Mouse (Mus musculus) left cerebral cortex, adult 18-20 months (tissue): ENCODE data around the gene Olfr729. TPM values are rescaled to one million over a fixed set of nuclear protein-coding genes. Genes with fewer than 3 reads are reported as not detected.

Experiments used
- DNase-seq, 2 experiments: peaks; one replicate each; pipeline ENCODE4 v3.0.0; 2021 to 2022; ENCODE audit warnings: low spot score in 2 of 2, mixed read lengths in 1 of 2
- long read RNA-seq, 2 experiments: library from polyadenylated mRNA; stranded (forward); transcript quantifications; one replicate each; pipeline ENCODE4 v2.0.0; 2021
- total RNA-seq, 2 experiments: library from RNA; stranded (reverse); gene quantifications; 2 replicates each; pipeline ENCODE4 v1.2.3; 2021

Olfr729 gene
- not detected for total RNA-seq
- long read RNA-seq, experiment 1 = 0 reads
- long read RNA-seq, experiment 2 = 0 reads

- DNase-seq = no peak
Measured at GRCm38 (mm10) chr14:50152810-50153209, at the start of gene Olfr729. TSS of gene Olfr729 (minus strand) at chr14:50152910.

- no peak for DNase-seq
Measured at GRCm38 (mm10) chr14:50188098-50188497, 35.4 kb upstream of the Olfr729 start, which contains the start of gene Olfr730. TSS of gene Olfr730 (minus strand) at chr14:50188198.

- DNase-seq = no peak
Measured at GRCm38 (mm10) chr14:50142580-50142979, 10.1 kb downstream of the Olfr729 start, which contains the start of gene Olfr728. TSS of gene Olfr728 (minus strand) at chr14:50142680.

- DNase-seq = no peak
Measured at GRCm38 (mm10) chr14:50122886-50123285, 29.8 kb downstream of the Olfr729 start, which contains the start of gene Olfr727. TSS of gene Olfr727 (plus strand) at chr14:50123186.

Other genes starting within 250 kb of the Olfr729 start
- gene Olfr723, start 221.1 kb downstream of the Olfr729 start, total RNA-seq = not detected
- gene Olfr724, start 189.6 kb downstream of the Olfr729 start, total RNA-seq = not detected
- gene Olfr725, start 112.5 kb downstream of the Olfr729 start, total RNA-seq = not detected
- gene Olfr726, start 62.0 kb downstream of the Olfr729 start, total RNA-seq = not detected
- gene Olfr727, start 29.7 kb downstream of the Olfr729 start, total RNA-seq = not detected
- gene Olfr728, start 10.2 kb downstream of the Olfr729 start, total RNA-seq = not detected
- gene Olfr730, start 35.3 kb upstream of the Olfr729 start, total RNA-seq = not detected
- gene Olfr731, start 89.0 kb upstream of the Olfr729 start, total RNA-seq = not detected
- not detected for gene Olfr732, start 131.3 kb upstream of the Olfr729 start, total RNA-seq
- gene Olfr733, start 148.6 kb upstream of the Olfr729 start, total RNA-seq = not detected
- not detected for gene Olfr734, start 173.9 kb upstream of the Olfr729 start, total RNA-seq
- gene Olfr735, start 196.0 kb upstream of the Olfr729 start, total RNA-seq = not detected
- not detected for gene Tlr11, start 205.0 kb upstream of the Olfr729 start, total RNA-seq
- not detected for gene Olfr736, start 228.3 kb upstream of the Olfr729 start, total RNA-seq